Mouse (Mus musculus) MEL-GATA-1-ER (cell line): ENCODE measurements around the gene Nars2.
"Not testable (repeated sequence)": the region's sequence is repeated elsewhere in the genome, so short reads cannot be mapped to it uniquely, and the experiment has no call there.

Experiments used
- DNase-seq: peaks from one replicate; pipeline ENCODE4 v3.0.0-alpha.2; 2012; ENCODE audit warnings: low read depth; ENCODE audit errors: extremely low read depth

Gene Nars2

GRCm38 (mm10) chr7:96951281-96952051 is at the start of gene Nars2:
Gene Nars2 (plus strand): TSS chr7:96951505.
- DNase-seq: peak; percentile 93

GRCm38 (mm10) chr7:96902183-96902582 is 49.1 kb upstream of the Nars2 start:
- DNase-seq: no peak

- no peak for DNase-seq
Observed at GRCm38 (mm10) chr7:96903088-96903985, 48.0 kb upstream of the Nars2 start.

GRCm38 (mm10) chr7:96904442-96904841 is 46.9 kb upstream of the Nars2 start:
- no peak for DNase-seq

- DNase-seq: no peak
Observed at GRCm38 (mm10) chr7:96904936-96905335, 46.4 kb upstream of the Nars2 start.

- no peak for DNase-seq
Observed at GRCm38 (mm10) chr7:96905422-96905821, 45.9 kb upstream of the Nars2 start.

GRCm38 (mm10) chr7:96906216-96906615 is 45.1 kb upstream of the Nars2 start:
- DNase-seq: no peak

GRCm38 (mm10) chr7:96907971-96908680 is 43.2 kb upstream of the Nars2 start:
- no peak for DNase-seq

GRCm38 (mm10) chr7:96909856-96910255 is 41.4 kb upstream of the Nars2 start:
- DNase-seq: no peak

- DNase-seq: no peak
Observed at GRCm38 (mm10) chr7:96910310-96910960, 40.9 kb upstream of the Nars2 start.

- peak; percentile 45 for DNase-seq
Observed at GRCm38 (mm10) chr7:96914031-96914430, 37.3 kb upstream of the Nars2 start.

- DNase-seq: peak; percentile 44
Observed at GRCm38 (mm10) chr7:96915452-96916105, 35.7 kb upstream of the Nars2 start.

GRCm38 (mm10) chr7:96920447-96921095 is 30.7 kb upstream of the Nars2 start:
- no peak for DNase-seq

- DNase-seq: no peak
Observed at GRCm38 (mm10) chr7:96922927-96923326, 28.4 kb upstream of the Nars2 start.

GRCm38 (mm10) chr7:96943715-96944377 is 7.5 kb upstream of the Nars2 start:
- no peak for DNase-seq

GRCm38 (mm10) chr7:96946501-96946900 is 4.8 kb upstream of the Nars2 start:
- DNase-seq: not testable (repeated sequence)

GRCm38 (mm10) chr7:96952094-96952493 is 789 bp downstream of the Nars2 start:
- no peak for DNase-seq

- DNase-seq: no peak
Observed at GRCm38 (mm10) chr7:96959168-96959567, 7.9 kb downstream of the Nars2 start.

- no peak for DNase-seq
Observed at GRCm38 (mm10) chr7:96967188-96967587, 15.9 kb downstream of the Nars2 start.

GRCm38 (mm10) chr7:96970359-96970758 is 19.1 kb downstream of the Nars2 start:
- peak; percentile 54 for DNase-seq
